Mouse (Mus musculus) ES-Bruce4 (cell line): ENCODE measurements around the gene Rsph6a. TPM values are rescaled to one million over a fixed set of nuclear protein-coding genes. Genes with fewer than 3 reads are reported as not detected.

Source experiments
- H3K27ac ChIP-seq: 2 replicates; pipeline ENCODE4 v1.5.1; 2012; ENCODE audit warnings: low read length, inconsistent platforms; ENCODE audit not compliant: insufficient read depth
- H3K27me3 ChIP-seq: 2 replicates; pipeline ENCODE4 v1.6.1; 2012; ENCODE audit warnings: mild to moderate bottlenecking, low read length, inconsistent platforms; ENCODE audit not compliant: control insufficient read depth, poor library complexity, insufficient read depth, severe bottlenecking
- H3K36me3 ChIP-seq: 2 replicates; pipeline ENCODE4 v1.6.1; 2012; ENCODE audit warnings: inconsistent platforms, mild to moderate bottlenecking, low read length, moderate library complexity; ENCODE audit not compliant: control insufficient read depth, poor library complexity, insufficient read depth, severe bottlenecking
- H3K4me1 ChIP-seq: one replicate; pipeline ENCODE4 v1.8.1; 2011; ENCODE audit warnings: low read length; ENCODE audit not compliant: control insufficient read depth, insufficient read depth
- H3K4me3 ChIP-seq: 2 replicates; pipeline ENCODE4 v1.5.1; 2011; ENCODE audit warnings: low read depth, mild to moderate bottlenecking, low read length
- H3K9ac ChIP-seq: 2 replicates; pipeline ENCODE4 v1.6.1; 2012; ENCODE audit warnings: low read depth, mild to moderate bottlenecking, inconsistent platforms; ENCODE audit not compliant: poor library complexity, severe bottlenecking
- H3K9me3 ChIP-seq: replicated peaks from 2 replicates; pipeline ENCODE4 v1.6.1; 2012; ENCODE audit warnings: mild to moderate bottlenecking, low read length, inconsistent platforms; ENCODE audit not compliant: control insufficient read depth, poor library complexity, insufficient read depth, severe bottlenecking
- CTCF ChIP-seq: IDR thresholded peaks from one replicate; pipeline ENCODE4 v1.8.1; 2011; ENCODE audit warnings: low read depth, low read length
- EP300 ChIP-seq: IDR thresholded peaks from 2 replicates; pipeline ENCODE4 v1.6.1; 2011; ENCODE audit warnings: low read depth, low read length; ENCODE audit not compliant: insufficient read depth
- POLR2A ChIP-seq: IDR thresholded peaks from one replicate; pipeline ENCODE4 v1.8.1; 2011; ENCODE audit warnings: low read length; ENCODE audit not compliant: insufficient read depth
- polyA plus RNA-seq: library from polyadenylated mRNA; stranded (reverse); fragments of >200 nt; gene quantifications from 2 replicates; pipeline ENCODE4 v1.2.4, GENCODE M21; 2011; ENCODE audit warnings: low read depth; ENCODE audit not compliant: missing spikeins, insufficient read depth, insufficient read length

Gene Rsph6a
- not detected in 2 replicates for polyA plus RNA-seq

DNA sequence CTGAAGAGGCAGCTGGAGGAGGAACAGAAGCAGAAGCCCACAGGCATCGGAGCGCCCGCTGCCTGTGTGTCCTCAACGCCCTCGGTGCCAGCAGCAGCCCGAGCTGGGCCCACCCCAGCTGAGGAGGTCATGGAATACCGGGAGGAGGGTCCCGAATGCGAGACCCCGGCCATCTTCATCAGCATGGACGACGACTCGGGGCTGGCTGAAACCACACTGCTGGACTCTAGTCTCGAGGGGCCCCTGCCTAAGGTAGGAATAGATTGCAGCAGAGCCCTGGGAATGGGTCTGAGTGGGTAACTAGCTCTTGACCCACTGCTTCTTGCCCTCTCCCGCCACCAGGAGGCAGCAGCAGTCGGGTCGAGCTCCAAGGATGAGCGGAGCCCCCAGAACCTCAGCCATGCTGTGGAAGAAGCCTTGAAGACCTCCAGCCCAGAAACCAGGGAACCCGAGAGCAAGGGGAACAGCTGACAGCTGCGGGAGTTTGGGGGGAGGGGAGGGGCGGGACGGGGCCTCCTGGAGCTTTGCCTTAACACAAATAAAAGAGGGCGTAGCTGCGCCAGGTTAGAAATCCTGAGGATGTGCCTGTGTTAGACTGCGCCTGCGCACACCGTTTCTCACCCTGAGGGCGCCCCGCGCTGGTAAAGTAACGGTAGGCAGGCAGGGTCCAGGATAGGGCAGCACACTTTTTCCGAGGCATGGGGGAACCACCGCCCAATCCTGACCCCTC, at the start of gene Rsph6a:
Gene Rsph6a, plus strand, starts transcription at position 644 of the 730 bp plus-strand sequence.
- H3K4me3 ChIP-seq, result no peak within 1 kb of the TSS
- no peaks in the 10 kb centered on the region for H3K9me3 ChIP-seq
- H3K27ac ChIP-seq, result no peak within 1 kb of the TSS
- peak; percentile 69 for TF ChIP-seq CTCF
- TF ChIP-seq EP300, result no peak
- no peak for TF ChIP-seq POLR2A
- 0 out of 2 replicates have a peak within 1 kb of the TSS, but pooled peaks have one; percentile 14 for H3K9ac ChIP-seq
- H3K27me3 ChIP-seq, result no peaks in the 10 kb centered on the region
- H3K36me3 ChIP-seq, result peaks cover 13% of the 10 kb centered on the region; the same call in 1 of the 2 replicates
- no peaks in the 10 kb centered on the region for H3K4me1 ChIP-seq

DNA sequence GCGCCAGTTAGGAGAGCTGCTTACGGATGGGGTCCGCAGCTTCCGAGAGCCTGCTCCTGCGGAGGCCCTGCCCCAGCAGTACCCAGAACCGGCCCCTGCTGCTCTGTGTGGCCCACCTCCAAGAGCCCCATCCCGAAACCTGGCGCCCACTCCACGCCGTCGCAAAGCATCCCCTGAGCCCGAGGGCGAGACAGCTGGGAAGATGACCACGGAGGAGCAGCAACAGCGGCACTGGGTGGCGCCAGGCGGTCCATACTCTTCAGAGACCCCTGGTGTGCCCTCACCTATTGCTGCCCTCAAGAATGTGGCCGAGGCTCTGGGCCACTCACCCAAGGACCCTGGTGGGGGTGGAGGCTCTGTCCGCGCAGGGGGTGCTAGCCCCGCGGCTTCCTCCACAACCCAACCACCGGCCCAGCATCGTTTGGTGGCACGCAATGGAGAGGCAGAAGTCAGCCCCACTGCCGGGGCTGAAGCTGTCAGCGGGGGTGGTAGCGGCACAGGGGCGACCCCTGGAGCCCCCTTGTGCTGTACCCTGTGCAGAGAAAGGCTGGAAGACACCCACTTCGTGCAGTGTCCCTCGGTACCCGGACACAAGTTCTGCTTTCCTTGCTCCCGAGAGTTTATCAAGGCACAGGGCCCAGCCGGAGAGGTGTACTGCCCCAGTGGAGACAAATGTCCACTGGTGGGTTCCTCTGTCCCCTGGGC, 48.9 kb upstream of the Rsph6a start:
- H3K36me3 ChIP-seq, result peaks cover 5% of the 10 kb centered on the region; the same call in 1 of the 2 replicates
- H3K27ac ChIP-seq, result no peak overlapping the region
- H3K9ac ChIP-seq, result peak overlapping the region; percentile 90
- peak overlapping the region; percentile 82 for H3K4me3 ChIP-seq
- no peaks in the 10 kb centered on the region for H3K27me3 ChIP-seq
- no peak for TF ChIP-seq EP300
- TF ChIP-seq CTCF, result no peak
- no peak for TF ChIP-seq POLR2A
- H3K9me3 ChIP-seq, result no peaks in the 10 kb centered on the region
- H3K4me1 ChIP-seq, result no peaks in the 10 kb centered on the region

DNA sequence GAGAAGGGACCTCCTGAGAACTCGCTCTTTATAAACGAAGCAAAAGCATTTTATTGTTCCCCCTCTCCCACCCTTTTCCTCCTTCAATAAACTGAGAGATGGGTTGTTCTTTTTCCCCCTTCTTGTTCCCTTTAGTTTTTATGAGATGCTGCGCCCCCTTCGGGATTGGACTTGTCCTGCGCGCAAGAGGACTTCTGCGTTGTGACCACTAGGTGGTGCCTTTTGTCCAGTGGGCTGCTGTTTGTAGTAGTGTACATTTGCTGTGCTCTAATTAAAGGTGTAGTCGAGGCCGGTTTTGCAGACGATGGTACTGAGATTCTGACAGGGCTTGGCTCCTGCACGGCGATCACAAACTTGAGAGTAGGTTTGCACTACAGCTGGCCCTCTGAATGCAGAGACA, 48.0 kb upstream of the Rsph6a start:
- Histone ChIP-seq H3K4me3 (no peak overlapping the region), H3K4me1 (no peaks in the 10 kb centered on the region), H3K36me3 (peaks cover 5% of the 10 kb centered on the region; the same call in 1 of the 2 replicates), H3K9me3 (no peaks in the 10 kb centered on the region), H3K9ac (no peak overlapping the region), H3K27ac (no peak overlapping the region), H3K27me3 (no peaks in the 10 kb centered on the region)
- TF ChIP-seq CTCF (peak; percentile 100), EP300 (no peak)

DNA sequence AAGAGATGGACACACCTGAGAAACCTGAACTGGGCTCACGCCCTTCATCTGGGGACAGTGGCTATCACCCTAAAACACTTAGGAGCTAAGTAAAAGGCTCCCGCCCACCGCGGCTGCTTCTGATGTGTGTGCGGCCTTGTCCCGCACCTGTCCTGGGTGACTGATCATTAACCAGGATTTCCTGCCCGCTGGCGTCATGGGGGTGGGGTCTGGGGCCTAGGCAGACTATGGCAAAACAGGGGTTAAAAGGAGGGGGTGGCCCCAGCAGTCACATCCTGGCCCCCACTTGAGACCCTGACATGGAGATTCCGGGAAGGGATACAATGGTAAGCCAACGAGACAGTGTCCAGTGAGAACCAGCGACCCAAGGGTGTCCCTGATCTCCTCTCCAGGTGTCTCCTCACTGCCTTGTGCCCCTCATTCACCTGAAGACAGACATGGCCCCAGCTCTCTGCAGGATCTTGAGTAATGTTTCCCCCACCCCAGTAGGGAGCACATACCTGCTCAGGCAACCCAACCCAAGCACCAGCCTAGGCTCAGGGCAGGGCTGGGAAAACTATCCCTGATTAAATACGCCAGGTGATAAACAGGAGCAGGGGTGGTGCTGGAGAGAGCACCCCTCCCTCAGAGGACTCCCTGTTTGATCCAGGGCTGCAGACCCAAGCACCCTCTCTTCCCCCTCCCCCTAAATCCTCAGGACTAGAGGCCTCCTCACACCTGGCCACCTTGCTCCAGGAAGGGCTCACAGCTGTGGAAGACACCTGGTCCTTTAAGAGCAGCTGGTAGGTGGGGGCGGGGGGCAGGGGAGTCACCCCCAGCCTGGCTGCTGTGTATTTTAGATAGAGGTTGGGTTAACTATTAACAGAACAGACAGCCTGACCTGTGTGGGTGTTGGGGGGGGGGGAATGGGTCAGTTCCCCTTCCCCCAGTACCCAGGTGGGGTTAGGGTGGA, 47.2 kb upstream of the Rsph6a start:
- H3K27ac ChIP-seq, result no peak overlapping the region

DNA sequence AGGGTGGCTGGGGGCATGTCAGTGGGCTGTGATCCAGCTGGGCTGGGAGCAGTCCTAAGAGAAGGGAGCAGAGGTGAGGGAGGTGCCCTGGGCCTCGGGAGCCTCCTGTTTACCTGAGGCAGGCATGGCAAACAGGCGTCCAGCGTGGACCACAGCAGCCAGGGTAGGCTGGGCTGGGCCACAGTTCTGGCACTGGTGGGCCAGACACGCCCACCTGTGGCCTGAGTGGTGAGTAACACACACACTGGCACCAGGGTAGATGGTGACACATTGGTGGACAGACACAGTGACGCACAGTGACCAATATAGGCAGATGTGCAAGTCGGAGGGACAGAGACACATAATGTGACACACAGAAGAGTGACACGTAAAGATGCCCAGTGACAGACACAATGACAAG, 43.9 kb upstream of the Rsph6a start:
- Histone ChIP-seq H3K9me3 (no peaks in the 10 kb centered on the region), H3K36me3 (peaks cover 2% of the 10 kb centered on the region; the same call in 1 of the 2 replicates), H3K27ac (no peak overlapping the region), H3K9ac (no peak overlapping the region), H3K4me1 (no peaks in the 10 kb centered on the region), H3K4me3 (no peak overlapping the region), H3K27me3 (no peaks in the 10 kb centered on the region)
- no peak for TF ChIP-seq CTCF
- no peak for TF ChIP-seq POLR2A

More for the DNA sequence above, 47.2 kb upstream of the Rsph6a start:
- Histone ChIP-seq H3K27me3 (no peaks in the 10 kb centered on the region), H3K9me3 (no peaks in the 10 kb centered on the region), H3K9ac (no peak overlapping the region), H3K36me3 (peaks cover 5% of the 10 kb centered on the region; the same call in 1 of the 2 replicates), H3K4me3 (no peak overlapping the region), H3K4me1 (no peaks in the 10 kb centered on the region)
- TF ChIP-seq CTCF (no peak), POLR2A (no peak), EP300 (no peak)
